Mouse (Mus musculus) olfactory bulb, adult 2 months (tissue): ENCODE results near the gene Prpf4. TPM values are rescaled to one million over a fixed set of nuclear protein-coding genes. Genes with fewer than 3 reads are reported as not detected.

ENCODE experiments used
- H3K27ac ChIP-seq: fragments of 200-500 bp; 2 replicates; pipeline ENCODE4 v1.5.1; 2012; ENCODE audit warnings: low read depth, low read length; ENCODE audit not compliant: insufficient read depth
- H3K4me1 ChIP-seq: fragments of 200-500 bp; 2 replicates; pipeline ENCODE4 v1.6.1; 2012; ENCODE audit warnings: low read length; ENCODE audit not compliant: control insufficient read depth, insufficient read depth
- H3K4me3 ChIP-seq: fragments of 200-500 bp; 2 replicates; pipeline ENCODE4 v1.5.1; 2012; ENCODE audit warnings: mild to moderate bottlenecking, low read depth, low read length, moderate library complexity; ENCODE audit not compliant: insufficient read depth
- CTCF ChIP-seq: fragments of 200-500 bp; IDR thresholded peaks from 2 replicates; pipeline ENCODE4 v1.5.1; 2012; ENCODE audit warnings: low read depth, mild to moderate bottlenecking, low read length, moderate library complexity; ENCODE audit not compliant: insufficient read depth
- POLR2A ChIP-seq: fragments of 200-500 bp; IDR thresholded peaks from 2 replicates; pipeline ENCODE4 v1.6.1; 2012; ENCODE audit warnings: mild to moderate bottlenecking, low read depth, low read length, moderate library complexity; ENCODE audit not compliant: insufficient read depth
- WGBS: fragments of 180-500 bp; shearing (Covaris S2); methylation state at CpG from one replicate; pipeline ENCODE4 v1.1.7; 2018; 5-methylcytosine and 5-hydroxymethylcytosine counted together
- polyA plus RNA-seq: library from polyadenylated mRNA; stranded (reverse); fragments of >200 nt; gene quantifications from 2 replicates; pipeline ENCODE4 v1.2.4, GENCODE M21; 2012; ENCODE audit warnings: low replicate concordance; ENCODE audit not compliant: missing spikeins, insufficient read depth, insufficient read length

Gene Prpf4
- polyA plus RNA-seq, 1 experiment, result not detected

DNA sequence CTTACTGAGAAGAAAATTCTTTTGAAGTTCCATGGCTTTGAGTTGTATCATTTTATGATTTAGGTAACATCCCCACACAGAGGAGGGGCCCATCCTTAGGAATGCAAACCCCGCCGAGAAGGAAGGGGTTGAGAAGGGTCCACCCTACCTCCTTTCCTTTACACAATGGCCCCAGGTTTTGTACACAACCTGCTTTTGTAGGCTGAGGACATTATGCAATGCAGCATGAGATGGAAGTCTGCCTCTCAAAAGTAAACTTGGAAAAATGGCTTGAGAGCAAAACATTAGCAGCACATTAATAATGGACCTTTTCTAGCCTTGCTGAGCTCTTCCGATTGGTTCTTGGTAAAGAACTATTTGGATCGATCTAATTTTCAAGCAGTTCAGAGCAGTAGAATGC, 42.3 kb upstream of the Prpf4 start:
- no peak for TF ChIP-seq CTCF
- TF ChIP-seq POLR2A, result no peak
- 67% methylated on average over 4 of the region's 4 CpGs for WGBS
- Histone ChIP-seq H3K4me1 (0 out of 2 replicates have a peak, but pooled peaks cover 2% of the 10 kb centered on the region), H3K27ac (no peak overlapping the region), H3K4me3 (no peak overlapping the region)

DNA sequence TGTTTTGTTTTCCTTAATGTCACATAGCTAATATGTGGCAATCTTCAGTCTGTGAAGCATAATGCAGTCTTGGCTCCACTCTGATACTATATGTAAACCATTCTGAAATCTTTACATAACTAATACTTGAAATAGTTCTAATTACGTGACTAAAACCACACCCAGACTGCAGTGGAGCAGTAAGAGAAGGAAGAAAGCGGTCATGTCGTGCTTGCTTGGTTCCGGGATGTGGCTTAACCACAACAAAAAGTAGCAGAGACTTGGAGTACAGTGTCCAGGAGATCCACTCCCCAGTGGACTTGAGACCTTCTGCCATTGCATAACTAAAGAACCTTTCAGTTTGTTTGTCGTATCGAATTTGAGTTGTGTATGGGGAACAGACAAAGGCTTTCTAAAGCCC, 41.0 kb upstream of the Prpf4 start:
- TF ChIP-seq CTCF, result no peak
- no peak for TF ChIP-seq POLR2A
- no peak overlapping the region for H3K4me3 ChIP-seq
- H3K4me1 ChIP-seq, result 0 out of 2 replicates have a peak, but pooled peaks cover 2% of the 10 kb centered on the region
- WGBS, result 86% methylated on average over 6 of the region's 6 CpGs
- no peak overlapping the region for H3K27ac ChIP-seq

DNA sequence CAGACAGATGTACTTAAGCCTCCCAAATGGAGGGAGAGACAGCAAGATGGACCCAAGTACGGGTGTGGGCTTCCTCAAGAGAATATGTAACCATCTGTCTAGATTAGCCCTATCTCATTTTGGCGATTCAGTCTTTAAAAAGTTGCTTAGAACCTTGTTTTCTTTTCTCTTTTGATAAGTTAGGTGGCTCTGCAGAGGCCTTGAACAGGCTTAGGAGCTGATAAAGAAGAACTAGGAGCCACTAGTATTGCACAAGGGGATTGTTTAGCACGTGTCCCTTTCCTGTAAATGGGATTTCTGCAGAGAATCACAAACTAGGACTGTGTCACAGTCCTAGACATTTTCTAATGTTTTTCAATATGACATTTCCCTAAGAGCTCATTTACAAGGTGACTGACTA, 39.5 kb upstream of the Prpf4 start:
- Histone ChIP-seq H3K27ac (no peak overlapping the region), H3K4me1 (0 out of 2 replicates have a peak, but pooled peaks cover 2% of the 10 kb centered on the region), H3K4me3 (no peak overlapping the region)
- WGBS, result 80% methylated on average over 3 of the region's 3 CpGs
- no peak for TF ChIP-seq POLR2A
- no peak for TF ChIP-seq CTCF

DNA sequence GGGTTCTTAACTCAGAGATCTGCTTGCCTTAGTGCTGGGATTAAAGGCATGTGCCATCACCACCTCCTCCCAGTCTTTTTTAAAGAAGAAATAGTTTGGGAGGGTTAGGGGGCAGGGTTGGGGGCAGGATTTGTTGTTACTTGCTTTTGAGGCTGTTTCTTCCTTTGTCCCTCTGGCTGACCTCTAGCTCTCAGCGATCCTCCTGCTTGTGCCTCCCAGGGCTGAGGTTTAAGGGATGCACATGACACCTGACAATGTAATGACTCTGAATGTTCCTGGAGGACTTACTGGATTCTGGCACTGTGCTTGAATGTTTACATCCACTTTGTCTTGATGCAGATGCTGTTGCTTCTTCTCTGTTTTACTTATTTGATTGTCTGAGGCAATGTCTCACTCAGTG, 36.2 kb upstream of the Prpf4 start:
- TF ChIP-seq CTCF (no peak), POLR2A (no peak)
- Histone ChIP-seq H3K27ac (no peak overlapping the region), H3K4me1 (no peaks in the 10 kb centered on the region), H3K4me3 (no peak overlapping the region)
- 14% methylated on average over 1 of the region's 1 CpGs for WGBS

DNA sequence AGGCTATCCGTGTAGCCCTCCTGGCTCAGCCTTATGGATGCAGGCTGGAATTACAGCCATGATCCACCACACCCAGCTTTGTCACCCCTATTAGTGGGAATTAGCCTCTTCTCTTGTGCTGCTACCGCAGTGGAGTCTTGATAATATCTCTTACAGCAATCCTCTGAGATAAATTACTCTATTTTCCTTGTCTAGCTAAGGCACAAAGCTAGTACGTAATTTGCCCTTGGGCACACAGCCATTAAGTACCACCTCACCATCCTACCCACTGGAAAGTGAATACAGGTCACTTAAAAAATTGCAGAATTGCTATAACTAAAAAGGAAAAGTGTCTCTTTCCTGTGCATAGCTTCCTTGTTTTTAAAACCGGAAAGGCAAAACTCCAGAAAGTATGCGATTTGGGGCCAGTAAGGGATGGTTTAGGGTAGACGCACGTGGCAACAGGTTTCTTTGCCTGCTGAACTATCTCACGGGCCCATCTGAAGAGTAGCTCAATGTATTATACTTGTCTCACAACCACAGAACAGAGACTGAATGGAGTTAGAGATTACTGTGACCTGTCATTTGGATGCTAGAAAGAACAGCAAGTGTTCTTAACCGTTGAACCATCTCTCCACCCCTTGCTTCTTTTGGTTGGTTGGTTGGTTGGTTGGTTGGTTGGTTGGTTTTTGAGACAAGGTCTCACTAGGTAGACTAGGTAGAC, 35.6 kb upstream of the Prpf4 start:
- 75% methylated on average over 9 of the region's 9 CpGs for WGBS
- H3K27ac ChIP-seq, result no peak overlapping the region
- no peak for TF ChIP-seq POLR2A
- TF ChIP-seq CTCF, result no peak
- H3K4me3 ChIP-seq, result no peak overlapping the region
- H3K4me1 ChIP-seq, result no peaks in the 10 kb centered on the region

DNA sequence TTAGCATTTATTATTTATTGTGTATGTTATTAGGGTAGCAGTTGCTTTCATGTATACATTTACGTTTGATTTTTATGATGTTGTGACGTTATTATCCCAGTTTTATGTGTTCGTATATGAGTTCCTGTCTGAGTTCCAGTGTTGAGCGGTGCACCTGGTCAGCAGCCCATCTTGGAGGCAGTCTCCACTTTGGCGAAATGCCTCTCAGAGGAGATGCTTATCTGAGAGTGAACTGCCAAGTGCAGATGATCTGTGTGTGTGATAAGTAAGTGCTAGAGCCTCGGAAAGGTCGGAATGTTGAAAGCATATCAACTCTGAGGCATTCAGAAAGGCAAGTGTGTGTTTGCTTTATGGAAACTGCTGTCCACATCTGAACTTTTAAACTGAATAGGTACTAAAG, 34.9 kb upstream of the Prpf4 start:
- H3K4me1 ChIP-seq, result no peaks in the 10 kb centered on the region
- WGBS, result 87% methylated on average over 7 of the region's 7 CpGs
- H3K4me3 ChIP-seq, result no peak overlapping the region
- TF ChIP-seq POLR2A, result no peak
- TF ChIP-seq CTCF, result no peak
- H3K27ac ChIP-seq, result no peak overlapping the region

DNA sequence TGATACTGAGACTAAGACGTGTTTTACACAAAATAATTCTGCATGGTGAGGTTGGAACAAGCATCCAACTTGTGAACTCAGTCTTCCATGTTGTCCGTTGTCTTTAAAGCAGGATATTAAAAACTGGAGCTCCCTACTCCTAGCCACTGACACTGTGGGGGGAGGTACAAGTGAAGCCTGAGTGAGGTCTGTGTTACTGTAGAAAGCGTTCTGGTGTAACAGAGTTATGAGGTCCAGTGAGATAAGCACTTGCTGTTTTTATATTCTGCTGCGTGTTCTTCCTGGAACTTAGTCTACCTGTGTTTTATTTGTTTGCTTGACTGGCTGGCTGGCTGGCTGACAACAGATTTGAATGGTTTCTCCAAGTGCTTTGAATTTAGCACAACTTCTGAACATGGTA, 34.3 kb upstream of the Prpf4 start:
- Histone ChIP-seq H3K4me3 (no peak overlapping the region), H3K4me1 (no peaks in the 10 kb centered on the region), H3K27ac (no peak overlapping the region)
- 56% methylated on average over 4 of the region's 4 CpGs for WGBS
- TF ChIP-seq POLR2A (no peak), CTCF (no peak)

DNA sequence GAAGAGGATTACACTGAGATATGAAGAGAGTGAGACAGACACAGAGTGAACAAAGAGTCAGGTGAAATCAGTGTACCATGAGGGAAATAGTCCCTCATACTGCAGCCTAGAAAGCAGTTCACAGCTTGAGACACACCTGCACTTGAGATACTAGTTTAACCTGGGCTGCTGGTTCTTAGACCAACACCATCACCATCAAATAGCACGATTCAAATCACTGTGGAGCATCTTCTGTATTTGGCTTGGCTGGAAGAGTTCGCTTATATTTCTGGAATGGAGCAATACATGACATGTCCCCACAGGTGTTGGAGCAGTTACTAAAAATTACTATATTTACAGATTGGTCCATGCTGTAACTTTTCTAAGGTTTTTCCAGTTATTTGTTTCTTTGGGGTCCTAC, 32.5 kb upstream of the Prpf4 start:
- Histone ChIP-seq H3K27ac (no peak overlapping the region), H3K4me3 (no peak overlapping the region), H3K4me1 (no peaks in the 10 kb centered on the region)
- TF ChIP-seq CTCF (no peak), POLR2A (no peak)
- WGBS, result 98% methylated on average over 2 of the region's 2 CpGs

DNA sequence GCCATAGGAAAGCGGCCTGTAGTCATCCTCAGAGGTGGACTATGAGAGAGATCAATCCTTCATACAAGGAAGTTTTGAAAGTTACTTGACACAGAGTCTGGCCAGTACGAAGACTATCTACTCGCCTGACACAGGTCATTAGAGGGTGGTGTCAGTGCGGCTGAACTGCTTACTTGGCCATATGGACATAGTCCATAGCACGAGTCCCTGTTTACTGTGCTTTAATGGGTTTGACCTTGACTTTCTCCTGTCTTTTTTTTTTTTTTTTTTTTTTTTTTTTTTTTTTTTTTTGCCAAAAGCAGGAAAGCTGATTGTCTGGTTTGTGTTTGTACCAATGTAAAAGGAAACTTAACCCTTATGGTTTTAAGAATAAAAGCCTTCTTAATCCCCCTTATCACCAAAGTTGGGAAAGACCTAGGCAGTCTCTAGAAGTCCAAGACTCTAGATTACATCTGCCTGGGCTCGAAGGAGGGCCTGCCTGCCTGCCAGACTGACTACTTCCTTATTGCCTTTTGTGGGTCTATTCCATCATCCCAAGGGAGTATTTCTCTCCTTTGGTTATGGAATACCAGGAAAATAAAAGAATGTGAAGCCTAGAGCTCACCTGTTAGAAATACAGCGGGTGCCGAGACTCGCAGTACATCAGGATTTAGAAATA, 28.7 kb upstream of the Prpf4 start:
- H3K4me1 ChIP-seq, result no peaks in the 10 kb centered on the region
- no peak overlapping the region for H3K27ac ChIP-seq
- 95% methylated on average over 9 of the region's 9 CpGs for WGBS
- TF ChIP-seq POLR2A (no peak), CTCF (no peak)
- H3K4me3 ChIP-seq, result no peak overlapping the region
